Mouse (Mus musculus) heart, embryonic 15.5 days (tissue): ENCODE data around the gene Rabep2. TPM values are rescaled to one million over a fixed set of nuclear protein-coding genes. Genes with fewer than 3 reads are reported as not detected.

ENCODE experiments used
- polyA plus RNA-seq: library from polyadenylated mRNA; unstranded; fragments of >200 nt; fragmentation: Nextera tagmentation; extraction: Ambion mirVana; gene quantifications from 2 replicates; pipeline ENCODE4 v1.2.1, GENCODE M21; 2015

Gene Rabep2
- polyA plus RNA-seq, 1 experiment from 2014 or later = 16.3 TPM

Other genes starting within 250 kb of the Rabep2 start
- gene Xpo6, start 228.3 kb upstream of the Rabep2 start, polyA plus RNA-seq = 21.9 and 35.4 TPM in 2 replicates
- 11.2 and 16.4 TPM in 2 replicates for gene Sbk1, start 156.1 kb upstream of the Rabep2 start, polyA plus RNA-seq
- gene Lat, start 59.2 kb upstream of the Rabep2 start, polyA plus RNA-seq = 4.3 and 22.6 TPM in 2 replicates
- 36.0 and 46.3 TPM in 2 replicates for gene Spns1, start 51.3 kb upstream of the Rabep2 start, polyA plus RNA-seq
- 1.4 and 2.6 TPM in 2 replicates for gene Nfatc2ip, start 32.0 kb upstream of the Rabep2 start, polyA plus RNA-seq
- gene Cd19, start 13.9 kb upstream of the Rabep2 start, polyA plus RNA-seq = 0.09 TPM in 1 of 2 replicates, not detected in the other
- gene Atp2a1, start 34.3 kb downstream of the Rabep2 start, polyA plus RNA-seq = 0.72 and 1.8 TPM in 2 replicates
- 37.1 and 45.2 TPM in 2 replicates for gene Sh2b1, start 46.7 kb downstream of the Rabep2 start, polyA plus RNA-seq
- 170 and 182 TPM in 2 replicates for gene Tufm, start 58.6 kb downstream of the Rabep2 start, polyA plus RNA-seq
- 31.0 and 42.0 TPM in 2 replicates for gene Atxn2l, start 74.7 kb downstream of the Rabep2 start, polyA plus RNA-seq
- 114 and 119 TPM in 2 replicates for gene Eif3c, start 137.7 kb downstream of the Rabep2 start, polyA plus RNA-seq
- 0.34 and 0.81 TPM in 2 replicates for gene Apobr, start 156.2 kb downstream of the Rabep2 start, polyA plus RNA-seq
- 17.6 and 20.7 TPM in 2 replicates for gene Cln3, start 157.1 kb downstream of the Rabep2 start, polyA plus RNA-seq
- 0.13 and 0.23 TPM in 2 replicates for gene Il27, start 166.2 kb downstream of the Rabep2 start, polyA plus RNA-seq
- gene Nupr1, start 202.1 kb downstream of the Rabep2 start, polyA plus RNA-seq = 14.2 and 19.8 TPM in 2 replicates
- gene Sgf29, start 220.6 kb downstream of the Rabep2 start, polyA plus RNA-seq = 21.0 and 33.5 TPM in 2 replicates
- gene Sult1a1, start 247.7 kb downstream of the Rabep2 start, polyA plus RNA-seq = 13.0 and 14.2 TPM in 2 replicates